Mouse (Mus musculus) G1E (cell line): ENCODE results near the gene Dynlrb2. TPM values are rescaled to one million over a fixed set of nuclear protein-coding genes. Genes with fewer than 3 reads are reported as not detected.

ENCODE experiments used
- ATAC-seq: 2 replicates; pipeline ENCODE4 v1.8.0; 2016; ENCODE audit warnings: mild to moderate bottlenecking; ENCODE audit not compliant: insufficient number of reproducible peaks, poor library complexity, low FRiP score, severe bottlenecking; ENCODE audit errors: extremely low read depth
- DNase-seq: peaks from one replicate; pipeline ENCODE4 v3.0.0; 2012; ENCODE audit warnings: low spot score
- H3K27me3 ChIP-seq: 2 replicates; pipeline ENCODE4 v1.6.1; 2012; ENCODE audit warnings: mild to moderate bottlenecking, low read length, inconsistent platforms; ENCODE audit not compliant: insufficient read depth
- H3K36me3 ChIP-seq: replicated peaks from 2 replicates; pipeline ENCODE3; 2012; ENCODE audit warnings: mild to moderate bottlenecking, inconsistent platforms
- H3K4me1 ChIP-seq: 2 replicates; pipeline ENCODE4 v1.6.1; 2012; ENCODE audit warnings: low read depth, low read length, inconsistent platforms, mixed read lengths; ENCODE audit not compliant: insufficient read depth
- H3K4me3 ChIP-seq: 2 replicates; pipeline ENCODE4 v1.5.1; 2012; ENCODE audit warnings: low read depth, mild to moderate bottlenecking, inconsistent platforms, low read length, moderate library complexity, mixed read lengths
- H3K9me3 ChIP-seq: replicated peaks from 2 replicates; pipeline ENCODE4 v1.6.1; 2012; ENCODE audit warnings: inconsistent platforms
- CTCF ChIP-seq: IDR thresholded peaks from 2 replicates; pipeline ENCODE4 v1.5.1; 2012; ENCODE audit warnings: low read depth, low read length, inconsistent platforms, mixed read lengths
- GATA1 ChIP-seq: IDR thresholded peaks from 2 replicates; pipeline ENCODE4 v1.6.1; 2012; ENCODE audit warnings: borderline replicate concordance, low read length, inconsistent platforms, mixed read lengths
- GATA2 ChIP-seq: IDR thresholded peaks from 2 replicates; pipeline ENCODE4 v1.6.1; 2012; ENCODE audit warnings: low read depth, low read length, inconsistent platforms, borderline replicate concordance
- POLR2AphosphoS5 ChIP-seq: IDR thresholded peaks from 2 replicates; pipeline ENCODE4 v1.6.1; 2012; ENCODE audit warnings: low read depth, low read length, inconsistent platforms; ENCODE audit not compliant: insufficient replicate concordance
- TAL1 ChIP-seq: conservative IDR thresholded peaks from 2 replicates; pipeline ENCODE4 v1.6.1; 2012; ENCODE audit warnings: low read depth, low read length, inconsistent platforms, mixed read lengths
- polyA plus RNA-seq: library from polyadenylated mRNA; stranded (reverse); fragments of >175 nt; gene quantifications from 2 replicates; pipeline ENCODE4 v1.2.3, GENCODE M21; 2012
- total RNA-seq, 2 experiments: library from RNA; stranded (forward) in 1 of 2; stranded (reverse) in 1 of 2; fragments of 200-1000 nt in 1 of 2; fragments of >200 nt in 1 of 2; fragmentation: Nextera tagmentation in 1 of 2; gene quantifications; 2 replicates each; pipeline ENCODE4 v1.2.3; 2014 to 2017

Dynlrb2 gene
- not detected in 2 replicates for total RNA-seq (2014; fragmentation: Nextera tagmentation)
- total RNA-seq (2017): not detected in 2 replicates
- polyA plus RNA-seq: not detected in 2 replicates

- TF ChIP-seq GATA1: no peak
- TF ChIP-seq GATA2: no peak
- TF ChIP-seq TAL1: no peak
- no peak for TF ChIP-seq POLR2AphosphoS5
- TF ChIP-seq CTCF: no peak
- H3K4me1 ChIP-seq: no peaks in the 10 kb centered on the region
- ATAC-seq (no peak), DNase-seq (no peak)
- H3K9me3 ChIP-seq: peaks cover 69% of the 10 kb centered on the region
- H3K36me3 ChIP-seq: no peaks in the 10 kb centered on the region
- no peaks in the 10 kb centered on the region for H3K27me3 ChIP-seq
- no peak within 1 kb of the TSS; the same call in 1 of the 2 replicates for H3K4me3 ChIP-seq
Observed at GRCm38 (mm10) chr8:116504477-116505120, at the start of gene Dynlrb2. Dynlrb2 (plus strand) TSS chr8:116504974.

DNA sequence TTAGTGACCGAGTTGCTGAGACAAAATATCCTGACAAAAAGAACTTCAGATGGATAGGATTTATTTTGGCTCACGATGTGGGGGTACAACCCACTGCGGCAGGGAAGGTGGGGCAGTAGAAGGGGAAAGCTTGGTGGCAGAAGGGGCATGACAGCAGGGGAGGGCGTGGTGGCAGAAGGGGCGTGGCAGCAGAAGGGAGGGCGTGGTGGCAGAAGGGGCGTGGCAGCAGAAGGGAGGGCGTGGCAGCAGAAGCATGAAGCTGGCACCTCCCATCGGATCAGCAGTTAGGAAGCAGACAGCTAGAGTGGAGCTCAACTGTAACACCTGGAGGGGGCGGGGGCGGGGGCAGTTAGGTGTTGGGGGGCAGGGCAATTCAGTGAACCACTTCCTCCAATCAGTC, 46.2 kb upstream of the Dynlrb2 start:
- Histone ChIP-seq H3K9me3 (peaks cover 41% of the 10 kb centered on the region), H3K4me1 (no peaks in the 10 kb centered on the region), H3K36me3 (no peaks in the 10 kb centered on the region), H3K27me3 (no peaks in the 10 kb centered on the region), H3K4me3 (no peak overlapping the region)
- DNase-seq (no peak), ATAC-seq (no peak)
- TF ChIP-seq POLR2AphosphoS5 (no peak), GATA1 (no peak), CTCF (no peak), TAL1 (no peak), GATA2 (no peak)

- Histone ChIP-seq H3K27me3 (no peaks in the 10 kb centered on the region), H3K36me3 (no peaks in the 10 kb centered on the region), H3K9me3 (peaks cover 40% of the 10 kb centered on the region), H3K4me3 (no peak overlapping the region), H3K4me1 (no peaks in the 10 kb centered on the region)
- no peak for DNase-seq
- ATAC-seq: no peak
- no peak for TF ChIP-seq POLR2AphosphoS5
- TF ChIP-seq TAL1: no peak
- TF ChIP-seq CTCF: no peak
- no peak for TF ChIP-seq GATA2
- TF ChIP-seq GATA1: no peak
Observed at GRCm38 (mm10) chr8:116461472-116461871, 43.3 kb upstream of the Dynlrb2 start.

- DNase-seq (no peak), ATAC-seq (no peak)
- H3K27me3 ChIP-seq: no peaks in the 10 kb centered on the region
- no peak overlapping the region for H3K4me3 ChIP-seq
- peaks cover 27% of the 10 kb centered on the region for H3K9me3 ChIP-seq
- no peak for TF ChIP-seq TAL1
- no peak for TF ChIP-seq POLR2AphosphoS5
- no peak for TF ChIP-seq CTCF
- no peak for TF ChIP-seq GATA2
- no peak for TF ChIP-seq GATA1
- H3K36me3 ChIP-seq: no peaks in the 10 kb centered on the region
- H3K4me1 ChIP-seq: no peaks in the 10 kb centered on the region
Observed at GRCm38 (mm10) chr8:116466586-116466985, 38.2 kb upstream of the Dynlrb2 start.

- Histone ChIP-seq H3K9me3 (peaks cover 29% of the 10 kb centered on the region), H3K27me3 (no peaks in the 10 kb centered on the region), H3K4me1 (no peaks in the 10 kb centered on the region), H3K36me3 (no peaks in the 10 kb centered on the region), H3K4me3 (no peak overlapping the region)
- ATAC-seq (no peak), DNase-seq (no peak)
- TF ChIP-seq GATA2 (no peak), GATA1 (no peak), POLR2AphosphoS5 (no peak), CTCF (no peak)
Observed at GRCm38 (mm10) chr8:116467027-116467426, 37.7 kb upstream of the Dynlrb2 start.

- ATAC-seq (no peak), DNase-seq (no peak)
- H3K4me3 ChIP-seq: no peak overlapping the region
- TF ChIP-seq POLR2AphosphoS5: no peak
- TF ChIP-seq TAL1: no peak
- TF ChIP-seq CTCF: no peak
- no peak for TF ChIP-seq GATA2
- TF ChIP-seq GATA1: no peak
- no peaks in the 10 kb centered on the region for H3K4me1 ChIP-seq
- no peaks in the 10 kb centered on the region for H3K27me3 ChIP-seq
- H3K36me3 ChIP-seq: no peaks in the 10 kb centered on the region
- H3K9me3 ChIP-seq: peaks cover 66% of the 10 kb centered on the region
Observed at GRCm38 (mm10) chr8:116477941-116478340, 26.8 kb upstream of the Dynlrb2 start.
